Mouse (Mus musculus): Measurements from ENCODE around the gene Rnf144b.

GRCm38 (mm10) chr13:47288449-47288848 lies 166.0 kb downstream of the Rnf144b start:
- TF ChIP-seq CTCF (IDR thresholded peaks at IDR 0.05; ENCODE audit: low read depth, low read length) (0 out of 2 replicates have a peak, but pooled peaks have one; percentile 17), GATA1 (IDR thresholded peaks at IDR 0.05; ENCODE audit: borderline replicate concordance, low read length) (no peak)
